Mouse (Mus musculus): Measurements from ENCODE around the gene Gm11127. TPM values are rescaled to one million over a fixed set of nuclear protein-coding genes. Genes with fewer than 3 reads are reported as not detected.
"Not testable (repeated sequence)": the region's sequence is repeated elsewhere in the genome, so short reads cannot be mapped to it uniquely, and the experiment has no call there.

The Gm11127 gene
- total RNA-seq, 2 experiments from 2014 or later: 1.3 to 2.4 TPM

- DNase-seq: peak; percentile 20
These were observed 26.4 kb downstream of the Gm11127 start for GRCm38 (mm10) chr17:36031583-36032331.

GRCm38 (mm10) chr17:36030703-36031582 lies 27.2 kb downstream of the Gm11127 start:
- not testable (repeated sequence) for DNase-seq

DNA sequence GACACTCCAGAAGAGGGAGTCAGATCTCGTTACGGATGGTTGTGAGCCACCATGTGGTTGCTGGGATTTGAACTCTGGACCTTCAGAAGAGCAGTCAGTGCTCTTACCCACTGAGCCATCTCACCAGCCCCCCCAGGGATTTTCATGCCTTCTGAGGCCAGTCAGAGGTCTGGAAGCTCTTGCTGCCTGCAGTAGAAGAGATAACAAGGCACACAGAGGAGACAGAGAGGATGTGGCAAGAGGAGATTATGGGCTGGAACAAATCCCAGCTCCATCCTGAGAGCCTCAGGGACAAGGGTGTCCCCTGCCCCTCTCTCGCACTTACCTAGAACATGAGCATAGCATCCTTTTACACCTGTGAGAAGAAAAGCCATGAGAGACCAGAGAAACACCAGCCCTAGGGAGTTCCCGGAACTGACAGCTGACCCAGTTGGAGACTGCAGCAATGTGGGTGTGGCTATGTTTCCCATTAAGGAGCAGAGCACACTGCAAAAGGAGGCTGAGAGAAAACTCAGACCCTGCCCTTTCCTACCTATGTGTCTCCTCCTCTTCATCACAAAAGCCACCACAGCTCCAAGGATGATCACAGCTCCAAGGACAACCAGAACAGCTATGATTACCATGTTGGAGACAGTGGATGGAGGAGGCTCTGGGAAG lies 28.0 kb downstream of the Gm11127 start:
- not testable (repeated sequence) for DNase-seq

DNA sequence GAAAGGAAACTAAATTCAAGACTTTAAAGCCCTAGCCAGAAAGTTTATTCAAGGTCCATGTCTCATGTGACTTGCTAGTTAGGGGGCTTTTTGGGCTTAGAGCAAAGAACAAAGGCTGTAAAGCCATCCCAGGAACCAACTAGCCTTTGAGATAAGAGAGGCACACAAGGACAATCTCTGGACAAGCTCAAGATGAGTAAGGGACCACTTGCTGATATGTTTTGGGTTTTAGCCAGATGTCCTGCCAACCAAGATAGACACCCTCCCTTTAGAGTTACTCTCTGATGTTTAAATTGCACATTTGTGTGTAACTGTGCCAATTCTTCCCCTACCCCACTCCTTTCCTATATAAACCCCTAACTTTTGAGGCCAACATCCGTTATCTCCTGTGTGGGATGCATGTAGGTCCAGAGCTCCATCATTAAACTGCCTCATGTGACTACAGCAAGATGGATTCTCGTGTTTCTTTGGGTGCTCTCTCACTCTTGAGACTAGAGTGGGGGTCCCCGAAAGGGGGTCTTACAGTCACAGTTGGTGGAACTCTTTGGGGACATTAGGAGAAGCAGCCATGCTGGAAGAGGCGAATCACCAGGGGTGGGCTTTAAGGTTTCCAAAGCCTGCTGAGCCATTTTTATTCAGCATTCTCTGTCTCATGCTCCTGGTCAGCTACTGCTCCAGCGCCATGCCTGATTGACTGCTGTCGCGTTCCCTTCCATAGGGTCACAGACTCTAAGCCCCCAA lies 29.1 kb downstream of the Gm11127 start:
- DNase-seq: no peak

DNA sequence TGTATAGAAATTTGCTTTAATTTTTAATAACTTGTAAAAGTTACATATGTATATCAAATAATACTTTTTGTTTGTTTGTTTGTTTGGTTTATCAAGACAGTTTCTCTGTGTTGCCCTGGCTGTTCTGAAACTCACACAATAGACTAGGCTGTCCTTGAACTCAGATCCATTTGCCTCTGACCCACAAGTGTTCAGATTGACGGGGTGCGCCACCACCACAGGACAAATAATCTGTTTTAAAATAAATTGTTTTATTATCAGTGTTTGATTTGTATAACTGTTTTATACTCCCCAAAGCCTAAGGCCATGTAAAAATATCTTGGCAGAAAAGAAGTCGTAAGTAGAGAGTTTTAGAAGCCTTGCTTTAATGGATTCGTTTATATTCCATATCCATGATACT lies 30.5 kb downstream of the Gm11127 start:
- DNase-seq: no peak

DNA sequence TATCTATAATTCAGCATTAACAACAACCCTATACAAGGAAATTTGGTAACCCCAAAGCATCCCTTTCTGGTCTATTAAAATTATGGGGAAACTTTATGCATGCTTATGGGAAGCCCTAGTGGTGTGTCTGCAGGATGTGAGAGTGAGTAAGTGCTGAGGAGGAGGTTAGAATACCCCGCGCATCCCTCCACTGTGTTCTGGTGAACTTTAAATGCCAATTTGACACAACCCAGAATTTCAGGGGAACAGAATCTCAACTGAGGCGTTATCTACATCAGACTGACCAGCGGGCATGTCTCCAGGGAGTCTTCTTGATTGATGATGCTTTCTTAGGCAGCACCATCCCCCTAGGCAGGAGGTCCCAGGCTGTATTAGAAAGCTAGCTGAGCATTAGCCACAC lies 32.3 kb downstream of the Gm11127 start:
- no peak for DNase-seq

- DNase-seq: no peak
These were observed 33.0 kb downstream of the Gm11127 start for GRCm38 (mm10) chr17:36025197-36025596.

- no peak for DNase-seq
These were observed 34.2 kb downstream of the Gm11127 start for GRCm38 (mm10) chr17:36023710-36024654.

GRCm38 (mm10) chr17:36022922-36023321 lies 35.2 kb downstream of the Gm11127 start:
- DNase-seq: no peak

DNA sequence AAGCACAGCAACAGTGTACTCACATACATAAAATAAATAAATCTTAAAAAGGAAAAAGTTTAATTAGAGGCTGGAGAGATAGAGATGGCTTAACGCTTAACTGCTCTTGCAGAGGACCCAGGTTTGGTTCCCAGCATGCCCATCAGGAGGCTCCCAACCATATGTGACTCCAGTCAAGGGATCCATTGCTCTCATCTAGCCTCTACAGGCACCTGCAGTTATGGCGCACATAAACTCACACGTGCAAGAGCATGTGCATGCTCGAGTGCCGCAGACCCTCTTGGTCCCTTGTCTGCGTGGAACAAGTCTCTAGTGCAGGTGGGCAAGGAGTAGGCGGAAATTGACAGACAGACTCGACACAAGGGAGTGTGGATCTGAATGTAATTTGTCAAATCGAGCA lies 36.1 kb downstream of the Gm11127 start:
- no peak for DNase-seq

- DNase-seq: no peak
These were observed 36.9 kb downstream of the Gm11127 start for GRCm38 (mm10) chr17:36021309-36021708.

DNA sequence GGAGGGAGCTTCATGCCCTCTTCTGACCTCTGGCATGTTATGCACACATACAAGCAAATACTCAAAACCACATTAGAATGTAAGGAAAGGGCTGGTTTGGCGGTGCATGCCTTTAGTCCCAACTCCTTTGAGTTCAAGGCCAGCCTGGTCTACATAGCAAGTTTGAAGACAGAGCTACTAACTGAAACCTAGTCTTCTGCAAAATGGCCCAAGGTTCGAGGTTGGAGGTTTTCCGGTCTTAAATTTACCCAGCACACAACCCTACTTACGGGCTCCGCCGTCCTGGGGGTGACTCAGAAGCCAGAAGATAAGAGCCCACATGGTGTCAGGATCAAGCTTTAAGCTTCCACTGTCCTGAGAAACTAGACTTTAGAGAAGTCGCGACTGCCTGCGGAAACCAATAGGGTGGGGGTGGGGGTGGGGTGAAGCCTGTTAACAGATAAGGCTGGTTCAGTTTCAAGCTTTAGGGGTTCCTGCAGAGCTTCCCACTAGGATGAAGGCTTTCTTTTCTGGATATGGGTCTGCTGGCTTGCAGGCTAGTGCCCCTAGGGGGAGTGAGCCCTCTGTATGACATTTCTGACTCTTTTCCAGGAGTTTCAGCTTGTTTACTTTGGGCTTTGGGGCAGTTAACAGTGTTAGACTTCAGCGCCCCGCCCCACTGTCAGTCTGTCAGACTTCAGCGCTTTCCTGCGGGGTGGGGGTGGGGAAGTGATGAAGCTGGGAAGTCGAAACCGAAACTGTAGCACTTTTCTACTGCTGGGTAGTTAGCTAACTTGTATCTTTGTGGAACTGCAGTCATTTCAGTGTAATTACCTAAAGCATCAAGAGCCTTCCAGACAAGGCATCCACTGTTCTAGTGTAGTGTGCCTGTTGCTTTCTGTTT lies 37.7 kb downstream of the Gm11127 start, which contains the start of gene H2-T24:
Gene H2-T24, minus strand, starts transcription at position 370 of the 883 bp plus-strand sequence.
- peak; percentile 68 for DNase-seq

- DNase-seq: no peak
These were observed 38.7 kb downstream of the Gm11127 start for GRCm38 (mm10) chr17:36019519-36019918.

DNA sequence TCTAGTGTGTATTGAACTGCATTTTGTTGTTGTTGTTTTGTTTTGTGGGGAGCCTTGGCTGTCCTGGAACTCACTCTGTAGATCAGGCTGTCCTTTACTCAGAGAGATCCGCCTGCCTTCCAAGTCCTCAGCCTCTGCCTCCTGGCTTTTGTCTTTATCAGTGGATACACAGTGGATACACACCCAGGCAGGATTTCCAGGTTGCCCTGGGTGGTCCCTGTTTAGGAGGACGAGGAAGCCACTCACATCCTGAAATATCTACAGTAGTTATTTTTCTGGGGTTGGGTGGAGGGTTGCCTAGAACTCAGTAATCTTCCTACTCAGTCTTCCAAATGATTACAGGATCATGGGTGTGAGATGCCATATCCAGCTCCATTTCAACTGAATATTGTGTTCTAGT lies 39.2 kb downstream of the Gm11127 start:
- DNase-seq: no peak

GRCm38 (mm10) chr17:36017046-36017445 lies 41.1 kb downstream of the Gm11127 start:
- no peak for DNase-seq

DNA sequence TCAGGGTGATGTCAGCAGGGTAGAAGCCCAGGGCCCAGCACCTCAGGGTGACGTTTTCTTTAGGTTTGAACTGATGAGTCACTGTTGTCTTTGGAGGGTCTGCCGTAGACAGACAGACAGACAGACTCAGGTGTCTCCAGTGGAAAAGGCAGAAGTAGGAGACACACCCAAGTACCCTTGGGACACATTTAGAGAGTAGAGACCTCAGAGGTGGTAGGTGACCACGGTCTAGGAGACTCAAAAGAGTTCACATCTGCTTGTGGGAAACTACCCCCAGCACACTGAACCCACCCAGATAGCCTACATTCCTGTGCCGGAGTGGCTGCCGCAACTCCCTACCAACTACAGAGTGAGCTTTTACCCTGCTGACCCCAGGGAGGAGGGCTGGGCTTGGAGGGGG lies 43.2 kb downstream of the Gm11127 start:
- no peak for DNase-seq
